Mouse (Mus musculus) kidney, adult 2 months (tissue): ENCODE results near the gene Gm14525. TPM values are rescaled to one million over a fixed set of nuclear protein-coding genes. Genes with fewer than 3 reads are reported as not detected.
"Not testable (repeated sequence)": the region's sequence is repeated elsewhere in the genome, so short reads cannot be mapped to it uniquely, and the experiment has no call there.

Experiments used
- DNase-seq: peaks from one replicate; pipeline ENCODE4 v3.0.0; 2021
- H3K27ac ChIP-seq: fragments of 200-500 bp; 2 replicates; pipeline ENCODE4 v1.5.1; 2012; ENCODE audit warnings: low read depth, low read length, control low read depth, inconsistent platforms; ENCODE audit not compliant: insufficient read depth
- H3K27me3 ChIP-seq: fragments of 200-500 bp; replicated peaks from 2 replicates; pipeline ENCODE4 v1.6.1; 2012; ENCODE audit warnings: mild to moderate bottlenecking, moderate library complexity, low read length, inconsistent platforms; ENCODE audit not compliant: control insufficient read depth, insufficient read depth
- H3K36me3 ChIP-seq: fragments of 200-500 bp; 2 replicates; pipeline ENCODE4 v1.6.1; 2012; ENCODE audit warnings: mild to moderate bottlenecking, moderate library complexity, low read length, inconsistent platforms; ENCODE audit not compliant: control insufficient read depth, insufficient read depth
- H3K4me1 ChIP-seq: fragments of 200-500 bp; 2 replicates; pipeline ENCODE4 v1.6.1; 2011; ENCODE audit warnings: low read length; ENCODE audit not compliant: control insufficient read depth, insufficient read depth
- H3K4me3 ChIP-seq: fragments of 200-500 bp; 2 replicates; pipeline ENCODE4 v1.5.1; 2011; ENCODE audit warnings: mild to moderate bottlenecking, low read depth, low read length, control low read depth; ENCODE audit not compliant: insufficient read depth
- WGBS: fragments of 180-500 bp; shearing (Covaris S2); methylation state at CpG from one replicate; pipeline ENCODE4 v1.1.7; 2018; 5-methylcytosine and 5-hydroxymethylcytosine counted together
- polyA plus RNA-seq: library from polyadenylated mRNA; depleted of rRNA; stranded (reverse); fragments of >200 nt; gene quantifications from 2 replicates; pipeline ENCODE4 v1.2.3, GENCODE M21; 2012; rRNA removed

Gene Gm14525
- not detected in 2 replicates for polyA plus RNA-seq

DNA sequence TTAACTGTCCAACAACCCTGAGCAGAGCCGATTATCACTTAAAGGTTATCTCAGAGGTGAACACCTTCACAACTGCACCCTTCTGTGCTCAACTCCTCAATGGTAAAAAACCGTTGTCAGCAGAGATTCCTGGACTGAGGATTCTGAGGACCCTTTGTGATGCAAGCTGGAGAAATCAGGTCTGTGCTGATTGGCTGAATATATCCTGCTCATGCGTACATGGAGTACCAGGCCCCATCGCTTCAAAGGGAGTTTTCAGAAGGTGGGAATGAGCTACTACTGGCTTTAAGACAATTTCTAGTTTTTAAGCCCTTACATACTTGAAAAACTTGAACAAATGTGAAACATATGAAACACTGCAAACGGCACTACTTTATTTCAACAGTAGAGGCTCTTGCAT, at the start of gene Gm14525:
TSS of gene Gm14525 (minus strand) at position 101 of the 400 bp plus-strand sequence.
- not testable (repeated sequence) for DNase-seq, H3K27ac ChIP-seq, H3K4me1 ChIP-seq, H3K4me3 ChIP-seq, H3K27me3 ChIP-seq, H3K36me3 ChIP-seq
- 86% methylated on average over 4 of the region's 5 CpGs for WGBS

Other genes with a start within 250 kb of the Gm14525 start
- not detected in 2 replicates for gene Slx, start 157.1 kb downstream of the Gm14525 start, polyA plus RNA-seq
- not detected in 2 replicates for gene Gm6121, start 233.1 kb upstream of the Gm14525 start, polyA plus RNA-seq